Mouse (Mus musculus): Measurements from ENCODE around the gene Smad6. TPM values are rescaled to one million over a fixed set of nuclear protein-coding genes. Genes with fewer than 3 reads are reported as not detected.

Gene Smad6
- polyA plus RNA-seq, 1 experiment: 1.3 TPM

DNA sequence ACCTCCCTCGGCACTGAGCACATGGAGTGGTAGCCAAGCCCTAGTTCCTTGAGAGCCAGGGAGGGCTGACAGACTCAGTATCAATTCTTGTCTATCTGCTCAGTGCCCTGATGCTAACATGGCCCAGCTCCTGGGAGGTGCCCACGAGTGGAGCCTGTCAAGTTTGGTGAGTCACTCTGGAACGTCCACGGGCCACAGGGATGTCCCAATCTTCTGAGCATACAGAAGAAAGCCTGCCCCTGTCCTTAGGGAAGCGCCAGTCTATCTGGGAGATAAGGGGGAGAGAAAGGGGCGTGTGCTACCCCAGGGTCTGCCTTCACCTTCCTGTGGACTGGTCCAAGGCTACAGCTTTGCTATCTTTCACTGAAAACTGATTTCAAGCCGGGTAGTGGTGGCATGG, 43.2 kb downstream of the Smad6 start:
- H3K27ac ChIP-seq (ENCODE audit: control insufficient read depth, insufficient read depth, low read depth, low read length, poor library complexity): no peak overlapping the region
- WGBS: 49% methylated on average over 7 of the region's 7 CpGs
- TF ChIP-seq POLR2A (IDR thresholded peaks at IDR 0.05; ENCODE audit: borderline replicate concordance, control insufficient read depth, low read depth, low read length): no peak
- no peak for TF ChIP-seq CTCF (IDR thresholded peaks at IDR 0.05; ENCODE audit: control insufficient read depth, insufficient read depth, low read length)
- no peaks in the 10 kb centered on the region; the same call in 1 of the 2 replicates for H3K4me1 ChIP-seq (ENCODE audit: control insufficient read depth, insufficient read depth, low read length)
- no peak overlapping the region for H3K4me3 ChIP-seq (replicated peaks; ENCODE audit: control insufficient read depth, low read depth, low read length)

DNA sequence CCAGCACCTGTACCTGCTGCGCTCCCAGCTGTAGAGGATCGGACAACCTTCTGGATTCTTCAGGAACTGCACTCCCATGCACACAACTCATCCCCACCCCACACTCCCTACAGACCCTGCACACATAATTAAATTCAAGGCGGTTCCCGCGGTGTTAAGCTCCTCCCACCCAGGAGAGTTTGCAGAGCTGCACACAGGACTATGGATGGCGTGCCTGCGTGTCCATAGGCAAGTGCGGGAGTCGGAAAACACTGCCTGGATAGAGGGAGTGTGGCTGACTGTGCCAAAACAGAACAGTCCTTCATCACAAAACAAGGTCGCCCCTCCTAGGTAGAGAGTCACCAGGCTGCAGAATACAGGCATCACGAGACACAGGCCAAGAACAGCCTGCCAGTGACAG, 45.9 kb downstream of the Smad6 start:
- no peaks in the 10 kb centered on the region; the same call in 1 of the 2 replicates for H3K4me1 ChIP-seq (ENCODE audit: control insufficient read depth, insufficient read depth, low read length)
- 76% methylated on average over 11 of the region's 11 CpGs for WGBS

DNA sequence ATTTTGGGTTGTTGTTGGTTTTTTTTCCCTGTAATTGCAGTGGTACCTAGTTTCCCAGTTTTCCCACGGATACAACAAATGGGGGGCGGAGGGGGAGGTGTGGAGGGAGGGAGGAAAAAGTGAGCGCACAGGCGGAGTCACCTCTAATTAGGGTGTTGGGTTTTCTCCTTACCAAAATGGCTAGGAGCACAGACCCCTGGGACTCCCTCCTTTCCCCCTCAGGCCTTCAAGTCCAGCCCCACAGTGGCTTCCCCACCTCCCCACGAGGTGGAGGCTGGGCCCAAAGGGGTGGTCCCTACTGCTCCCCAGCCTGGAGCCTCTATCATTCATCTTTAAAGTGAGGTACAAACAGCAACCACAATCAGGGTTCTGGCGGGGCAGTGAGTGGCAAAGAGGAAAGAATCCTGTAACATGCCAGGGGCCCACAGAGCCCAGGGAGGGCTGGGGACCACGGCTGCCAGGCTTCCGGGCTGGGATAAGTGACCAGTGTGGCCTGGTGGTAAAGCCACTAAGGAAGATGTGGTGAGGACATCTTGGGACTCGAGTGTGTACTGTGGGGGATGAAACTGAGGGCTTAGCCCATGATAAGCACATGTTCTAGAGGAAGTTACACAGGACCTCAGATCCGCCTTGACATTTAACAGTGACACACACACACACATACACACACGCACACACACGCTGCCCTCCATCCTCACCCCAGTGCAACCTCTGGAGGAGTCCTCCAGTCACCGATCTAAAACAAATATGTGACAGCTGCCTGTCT, 47.4 kb downstream of the Smad6 start:
- no peak overlapping the region for H3K4me3 ChIP-seq (replicated peaks; ENCODE audit: control insufficient read depth, low read depth, low read length)
- no peak overlapping the region for H3K27ac ChIP-seq (ENCODE audit: control insufficient read depth, insufficient read depth, low read depth, low read length, poor library complexity)
- H3K4me1 ChIP-seq (ENCODE audit: control insufficient read depth, insufficient read depth, low read length): no peaks in the 10 kb centered on the region; the same call in 1 of the 2 replicates
- TF ChIP-seq CTCF (IDR thresholded peaks at IDR 0.05; ENCODE audit: control insufficient read depth, insufficient read depth, low read length) (no peak), POLR2A (IDR thresholded peaks at IDR 0.05; ENCODE audit: borderline replicate concordance, control insufficient read depth, low read depth, low read length) (no peak)
- 25% methylated on average over 13 of the region's 13 CpGs for WGBS

More for the DNA sequence above, 45.9 kb downstream of the Smad6 start:
- Histone ChIP-seq H3K27ac (ENCODE audit: control insufficient read depth, insufficient read depth, low read depth, low read length, poor library complexity) (no peak overlapping the region), H3K4me3 (replicated peaks; ENCODE audit: control insufficient read depth, low read depth, low read length) (no peak overlapping the region)
- TF ChIP-seq POLR2A (IDR thresholded peaks at IDR 0.05; ENCODE audit: borderline replicate concordance, control insufficient read depth, low read depth, low read length): no peak
- TF ChIP-seq CTCF (IDR thresholded peaks at IDR 0.05; ENCODE audit: control insufficient read depth, insufficient read depth, low read length): no peak

DNA sequence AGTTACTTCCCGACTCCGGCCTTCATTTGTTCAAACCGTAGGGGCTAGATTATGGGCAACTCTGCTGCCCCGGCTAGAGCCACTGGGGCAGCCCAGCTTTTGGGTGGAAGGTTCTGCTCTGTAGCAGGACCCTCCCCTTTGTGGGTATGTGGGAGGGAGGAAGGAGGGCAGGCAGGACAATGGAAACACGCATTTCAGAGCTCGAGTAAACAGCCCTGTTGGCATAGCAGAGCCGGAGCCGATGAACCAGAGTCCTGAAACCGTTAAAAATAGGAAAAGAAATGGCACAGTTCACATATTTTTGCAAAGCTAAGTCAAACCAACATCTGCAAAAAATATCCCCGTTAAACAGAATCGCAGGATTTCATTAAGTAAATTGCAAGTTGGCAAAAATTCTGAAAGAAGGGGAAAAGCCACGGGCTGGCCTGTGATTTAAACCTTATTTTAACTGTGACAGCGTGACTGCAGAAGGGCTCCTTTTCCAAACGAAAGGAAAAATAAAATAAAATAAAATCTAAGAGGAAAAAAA, 48.1 kb downstream of the Smad6 start:
- H3K4me1 ChIP-seq (ENCODE audit: control insufficient read depth, insufficient read depth, low read length): no peaks in the 10 kb centered on the region; the same call in 1 of the 2 replicates
- WGBS: 52% methylated on average over 14 of the region's 14 CpGs
- no peak overlapping the region for H3K27ac ChIP-seq (ENCODE audit: control insufficient read depth, insufficient read depth, low read depth, low read length, poor library complexity)
- no peak overlapping the region for H3K4me3 ChIP-seq (replicated peaks; ENCODE audit: control insufficient read depth, low read depth, low read length)
- TF ChIP-seq POLR2A (IDR thresholded peaks at IDR 0.05; ENCODE audit: borderline replicate concordance, control insufficient read depth, low read depth, low read length) (no peak), CTCF (IDR thresholded peaks at IDR 0.05; ENCODE audit: control insufficient read depth, insufficient read depth, low read length) (no peak)

DNA sequence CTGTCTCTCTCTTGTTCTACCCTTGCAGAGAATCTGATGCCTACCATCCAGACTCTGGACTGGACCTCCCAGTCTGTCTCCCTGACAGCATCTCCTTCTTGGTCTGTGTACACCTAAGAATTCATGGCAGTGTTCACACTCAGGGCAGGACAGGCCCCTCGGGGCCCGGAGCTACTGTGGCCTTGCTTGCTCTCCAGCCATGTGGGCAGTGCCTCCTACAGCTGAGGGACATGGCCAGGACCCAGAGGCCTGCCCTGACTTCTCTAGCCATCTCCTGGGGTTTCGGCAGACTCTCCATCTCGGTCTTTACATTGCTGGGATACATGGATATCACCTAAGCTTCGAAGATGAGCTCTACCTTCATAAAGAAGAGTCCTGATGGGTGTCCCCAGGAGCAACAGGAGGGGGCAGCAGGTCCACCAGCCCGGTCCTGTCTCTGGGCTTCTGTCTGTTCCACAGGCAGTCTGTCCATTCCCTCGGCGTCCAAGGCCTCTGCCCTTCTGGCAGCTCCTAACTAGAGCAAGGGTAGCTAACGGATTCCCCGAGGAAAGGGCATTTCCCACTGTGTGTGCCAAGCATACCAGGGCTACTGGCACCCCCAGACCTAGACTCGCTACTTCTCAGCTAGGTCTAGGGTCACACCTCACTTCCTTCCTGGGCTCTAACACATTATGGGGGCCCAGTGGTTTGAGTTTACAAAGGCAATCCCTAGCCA, 49.1 kb downstream of the Smad6 start:
- 81% methylated on average over 11 of the region's 11 CpGs for WGBS
- no peaks in the 10 kb centered on the region; the same call in 1 of the 2 replicates for H3K4me1 ChIP-seq (ENCODE audit: control insufficient read depth, insufficient read depth, low read length)

DNA sequence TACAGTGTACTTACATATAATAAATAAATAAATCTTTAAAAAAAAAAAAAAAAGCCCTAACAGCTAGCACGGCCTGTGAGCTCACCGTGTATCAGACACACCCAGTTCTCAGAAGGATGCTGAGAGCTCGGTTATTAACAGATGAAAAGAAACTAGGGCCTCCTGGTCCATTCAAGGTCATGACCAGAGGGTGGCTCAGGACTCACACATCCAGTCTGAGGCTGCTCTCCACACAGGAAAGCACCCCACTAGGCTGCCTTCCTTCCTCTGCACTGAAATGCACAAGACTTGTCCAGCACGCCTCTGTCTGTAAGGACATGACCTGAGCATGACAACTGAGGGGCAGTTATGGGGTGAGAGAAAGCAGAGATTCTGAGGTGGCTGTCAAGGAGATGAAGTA, 50.3 kb downstream of the Smad6 start:
- TF ChIP-seq CTCF (IDR thresholded peaks at IDR 0.05; ENCODE audit: control insufficient read depth, insufficient read depth, low read length) (no peak), POLR2A (IDR thresholded peaks at IDR 0.05; ENCODE audit: borderline replicate concordance, control insufficient read depth, low read depth, low read length) (no peak)
- Histone ChIP-seq H3K27ac (ENCODE audit: control insufficient read depth, insufficient read depth, low read depth, low read length, poor library complexity) (no peak overlapping the region), H3K4me3 (replicated peaks; ENCODE audit: control insufficient read depth, low read depth, low read length) (no peak overlapping the region), H3K4me1 (ENCODE audit: control insufficient read depth, insufficient read depth, low read length) (no peaks in the 10 kb centered on the region; the same call in 1 of the 2 replicates)
- WGBS: 41% methylated on average over 4 of the region's 4 CpGs

More for the DNA sequence above, 49.1 kb downstream of the Smad6 start:
- Histone ChIP-seq H3K4me3 (replicated peaks; ENCODE audit: control insufficient read depth, low read depth, low read length) (no peak overlapping the region), H3K27ac (ENCODE audit: control insufficient read depth, insufficient read depth, low read depth, low read length, poor library complexity) (no peak overlapping the region; the same call in 1 of the 2 replicates)
- TF ChIP-seq CTCF (IDR thresholded peaks at IDR 0.05; ENCODE audit: control insufficient read depth, insufficient read depth, low read length) (no peak), POLR2A (IDR thresholded peaks at IDR 0.05; ENCODE audit: borderline replicate concordance, control insufficient read depth, low read depth, low read length) (no peak)

DNA sequence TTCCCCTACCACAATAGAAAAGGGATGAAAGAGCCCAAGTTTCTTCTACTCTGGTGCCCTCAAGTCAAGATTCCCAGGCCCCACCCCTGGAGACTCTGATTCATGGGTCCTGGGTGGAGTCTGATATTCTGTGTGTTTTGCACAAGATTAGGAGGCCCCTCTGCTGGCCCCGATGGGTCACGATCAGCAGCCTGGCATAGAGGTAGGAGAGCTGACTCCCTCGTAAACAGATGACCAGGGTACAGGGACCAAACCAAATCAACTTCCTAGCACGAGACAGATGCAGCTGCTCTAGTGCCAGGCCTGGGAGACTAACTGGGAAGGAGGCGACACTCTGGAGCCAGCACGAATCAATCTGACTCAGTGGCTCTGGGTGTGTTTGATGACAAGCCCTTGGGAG, 51.0 kb downstream of the Smad6 start:
- Histone ChIP-seq H3K4me3 (replicated peaks; ENCODE audit: control insufficient read depth, low read depth, low read length) (no peak overlapping the region), H3K4me1 (ENCODE audit: control insufficient read depth, insufficient read depth, low read length) (no peaks in the 10 kb centered on the region; the same call in 1 of the 2 replicates), H3K27ac (ENCODE audit: control insufficient read depth, insufficient read depth, low read depth, low read length, poor library complexity) (no peak overlapping the region)
- TF ChIP-seq CTCF (IDR thresholded peaks at IDR 0.05; ENCODE audit: control insufficient read depth, insufficient read depth, low read length) (no peak), POLR2A (IDR thresholded peaks at IDR 0.05; ENCODE audit: borderline replicate concordance, control insufficient read depth, low read depth, low read length) (no peak)
- 71% methylated on average over 6 of the region's 6 CpGs for WGBS

DNA sequence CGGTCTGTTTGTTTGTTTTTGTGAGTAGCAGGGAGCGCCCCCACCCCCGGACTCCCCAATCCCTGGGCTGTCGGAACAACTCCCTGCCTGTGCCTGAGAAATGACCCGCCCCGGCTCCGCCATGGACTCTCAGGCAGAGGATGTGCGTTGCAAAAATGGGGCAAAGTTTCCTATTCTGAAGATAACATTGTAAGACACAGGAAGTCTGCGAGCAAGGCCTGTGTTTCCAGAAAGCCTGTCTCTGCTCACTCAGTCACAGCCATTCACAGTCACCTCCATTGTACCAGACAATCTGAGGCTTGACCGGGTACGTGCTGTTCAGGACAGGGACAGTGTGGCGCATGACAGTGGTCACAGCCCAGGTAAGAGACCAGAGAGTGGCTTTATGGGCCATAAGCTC, 51.5 kb downstream of the Smad6 start:
- no peak overlapping the region for H3K27ac ChIP-seq (ENCODE audit: control insufficient read depth, insufficient read depth, low read depth, low read length, poor library complexity)
- WGBS: 57% methylated on average over 12 of the region's 12 CpGs
- no peak for TF ChIP-seq POLR2A (IDR thresholded peaks at IDR 0.05; ENCODE audit: borderline replicate concordance, control insufficient read depth, low read depth, low read length)
- TF ChIP-seq CTCF (IDR thresholded peaks at IDR 0.05; ENCODE audit: control insufficient read depth, insufficient read depth, low read length): no peak
- H3K4me3 ChIP-seq (replicated peaks; ENCODE audit: control insufficient read depth, low read depth, low read length): no peak overlapping the region
- no peaks in the 10 kb centered on the region; the same call in 1 of the 2 replicates for H3K4me1 ChIP-seq (ENCODE audit: control insufficient read depth, insufficient read depth, low read length)
